Mouse (Mus musculus) bone marrow, adult 2 months (tissue): ENCODE measurements around the gene Mogs. TPM values are rescaled to one million over a fixed set of nuclear protein-coding genes. Genes with fewer than 3 reads are reported as not detected.

Experiments used
- H3K27ac ChIP-seq: fragments of 200-500 bp; 2 replicates; pipeline ENCODE4 v1.5.1; 2012; ENCODE audit warnings: low read depth, mild to moderate bottlenecking, control low read depth, inconsistent platforms, low read length; ENCODE audit not compliant: control insufficient read depth, poor library complexity, insufficient read depth
- H3K4me1 ChIP-seq: fragments of 200-500 bp; 2 replicates; pipeline ENCODE4 v1.6.1; 2011; ENCODE audit warnings: low read length; ENCODE audit not compliant: control insufficient read depth, insufficient read depth
- H3K4me3 ChIP-seq: fragments of 200-500 bp; replicated peaks from 2 replicates; pipeline ENCODE3; 2011; ENCODE audit warnings: mild to moderate bottlenecking, low read depth, low read length, control low read depth; ENCODE audit not compliant: control insufficient read depth
- CTCF ChIP-seq: fragments of 200-500 bp; IDR thresholded peaks from 2 replicates; pipeline ENCODE4 v1.5.1; 2011; ENCODE audit warnings: low read length, control low read depth; ENCODE audit not compliant: control insufficient read depth, insufficient read depth
- POLR2A ChIP-seq: fragments of 200-500 bp; IDR thresholded peaks from 2 replicates; pipeline ENCODE4 v1.6.1; 2011; ENCODE audit warnings: low read depth, mild to moderate bottlenecking, control low read depth, low read length, borderline replicate concordance; ENCODE audit not compliant: control insufficient read depth
- WGBS: fragments of 180-500 bp; shearing (Covaris S2); methylation state at CpG from one replicate; pipeline ENCODE4 v1.1.7; 2018; 5-methylcytosine and 5-hydroxymethylcytosine counted together
- polyA plus RNA-seq: library from polyadenylated mRNA; stranded (reverse); fragments of >200 nt; gene quantifications from 2 replicates; pipeline ENCODE4 v1.2.4, GENCODE M21; 2011; ENCODE audit warnings: low replicate concordance; ENCODE audit not compliant: missing spikeins, insufficient read depth, insufficient read length

The Mogs gene
- polyA plus RNA-seq, 1 experiment: 29.6 TPM

- WGBS: 3% methylated on average over 58 of the region's 58 CpGs
Measured at GRCm38 (mm10) chr6:83070311-83071219, 44.7 kb upstream of the Mogs start.

GRCm38 (mm10) chr6:83071220-83071619, 44.1 kb upstream of the Mogs start:
- Histone ChIP-seq H3K4me1 (no peaks in the 10 kb centered on the region), H3K4me3 (no peak overlapping the region), H3K27ac (no peak overlapping the region; the same call in 1 of the 2 replicates)
- 4% methylated on average over 24 of the region's 24 CpGs for WGBS
- no peak for TF ChIP-seq POLR2A

More at GRCm38 (mm10) chr6:83070311-83071219, 44.7 kb upstream of the Mogs start:
- H3K4me3 ChIP-seq: no peak overlapping the region
- H3K27ac ChIP-seq: no peak overlapping the region
- TF ChIP-seq POLR2A: no peak
- no peak for TF ChIP-seq CTCF
- no peaks in the 10 kb centered on the region for H3K4me1 ChIP-seq

- TF ChIP-seq POLR2A (no peak), CTCF (no peak)
- 18% methylated on average over 2 of the region's 2 CpGs for WGBS
Measured at GRCm38 (mm10) chr6:83074979-83075378, 40.3 kb upstream of the Mogs start.

GRCm38 (mm10) chr6:83077630-83078323, 37.5 kb upstream of the Mogs start, which contains the start of gene Pcgf1:
Pcgf1 (plus strand) TSS chr6:83077869.
- under 1% methylated on average over 54 of the region's 54 CpGs for WGBS
- H3K27ac ChIP-seq: peak within 1 kb of the TSS; percentile 75
- peaks cover 1% of the 10 kb centered on the region for H3K4me1 ChIP-seq
- TF ChIP-seq CTCF (no peak), POLR2A (no peak)
- H3K4me3 ChIP-seq: peak within 1 kb of the TSS; percentile 86

More at GRCm38 (mm10) chr6:83074979-83075378, 40.3 kb upstream of the Mogs start:
- no peak overlapping the region for H3K4me3 ChIP-seq
- no peak overlapping the region for H3K27ac ChIP-seq
- H3K4me1 ChIP-seq: peaks cover 1% of the 10 kb centered on the region

- WGBS: under 1% methylated on average over 46 of the region's 46 CpGs
- H3K4me3 ChIP-seq: peak overlapping the region; percentile 86
- TF ChIP-seq CTCF: peak; percentile 56
- peak; percentile 54; the same call in 1 of the 2 replicates for TF ChIP-seq POLR2A
Measured at GRCm38 (mm10) chr6:83078324-83078858, 36.9 kb upstream of the Mogs start.

GRCm38 (mm10) chr6:83080210-83080609, 35.1 kb upstream of the Mogs start:
- Histone ChIP-seq H3K4me3 (no peak overlapping the region), H3K27ac (no peak overlapping the region), H3K4me1 (peaks cover 1% of the 10 kb centered on the region)
- TF ChIP-seq POLR2A (no peak), CTCF (no peak)
- 95% methylated on average over 5 of the region's 5 CpGs for WGBS

More at GRCm38 (mm10) chr6:83078324-83078858, 36.9 kb upstream of the Mogs start:
- Histone ChIP-seq H3K27ac (peak overlapping the region; percentile 75), H3K4me1 (peaks cover 1% of the 10 kb centered on the region)

GRCm38 (mm10) chr6:83083497-83083896, 31.8 kb upstream of the Mogs start:
- TF ChIP-seq POLR2A (no peak), CTCF (no peak)
- Histone ChIP-seq H3K4me3 (no peak overlapping the region), H3K27ac (no peak overlapping the region), H3K4me1 (peaks cover 1% of the 10 kb centered on the region)
- 61% methylated on average over 5 of the region's 5 CpGs for WGBS

- no peaks in the 10 kb centered on the region; the same call in 1 of the 2 replicates for H3K4me1 ChIP-seq
- H3K27ac ChIP-seq: no peak overlapping the region
- H3K4me3 ChIP-seq: no peak overlapping the region
- TF ChIP-seq CTCF: no peak
- no peak for TF ChIP-seq POLR2A
- WGBS: 58% methylated on average over 6 of the region's 6 CpGs
Measured at GRCm38 (mm10) chr6:83084477-83084876, 30.8 kb upstream of the Mogs start.
